Mouse (Mus musculus): ENCODE data around the gene 1700066M21Rik. TPM values are rescaled to one million over a fixed set of nuclear protein-coding genes. Genes with fewer than 3 reads are reported as not detected.

Gene 1700066M21Rik
- polyA plus RNA-seq (2012; rRNA removed; ENCODE audit: low replicate concordance) = 5.4 and 10.4 TPM in 2 replicates

DNA sequence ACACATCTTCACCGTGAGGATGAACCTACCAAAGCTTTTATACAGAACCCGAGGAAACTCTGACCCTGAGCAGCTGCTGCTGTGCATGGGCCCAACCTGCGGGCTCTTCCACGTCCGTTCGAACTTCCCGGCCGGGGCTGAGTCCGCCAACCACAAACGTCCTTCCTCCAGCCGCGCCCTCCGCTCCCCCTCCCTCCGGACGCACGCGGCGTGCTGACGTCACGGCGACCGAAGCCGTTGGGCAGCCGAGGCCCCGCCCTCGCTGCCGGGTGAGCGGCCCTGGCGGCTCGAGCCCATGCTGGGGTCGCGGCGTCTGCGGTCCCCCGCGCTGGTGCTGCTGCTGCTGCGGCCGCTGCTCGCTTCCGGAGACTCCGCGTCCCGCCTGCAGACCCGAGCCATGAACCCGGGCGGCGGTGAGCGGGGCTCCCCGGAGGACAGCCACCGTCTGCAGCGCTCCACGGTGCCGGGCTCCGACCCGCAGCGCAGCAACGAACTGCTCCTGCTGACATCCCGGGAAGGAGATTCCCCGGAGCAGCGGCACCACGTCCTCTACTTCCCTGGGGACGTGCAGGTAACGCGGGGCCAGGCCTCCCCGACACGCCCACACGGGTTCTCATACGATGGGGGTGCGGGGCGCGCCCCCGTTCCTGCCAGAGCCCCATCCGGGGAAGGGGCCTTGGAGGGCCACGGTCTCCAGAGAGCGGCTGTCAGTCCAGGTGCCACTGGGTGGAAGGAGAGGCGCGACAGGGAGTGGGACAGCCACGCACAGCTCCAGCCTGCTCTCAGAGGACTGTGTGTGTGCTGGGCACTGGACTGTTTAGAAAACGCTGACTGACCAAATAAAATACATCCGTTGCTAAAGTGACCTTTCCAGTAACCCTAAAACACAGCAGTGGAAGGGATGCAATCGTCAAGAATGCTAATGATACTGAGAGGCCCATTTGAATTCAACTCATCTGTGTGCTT is at the start of gene 1700066M21Rik:
TSS of gene 1700066M21Rik (plus strand) at position 245 of the 966 bp plus-strand sequence.

DNA sequence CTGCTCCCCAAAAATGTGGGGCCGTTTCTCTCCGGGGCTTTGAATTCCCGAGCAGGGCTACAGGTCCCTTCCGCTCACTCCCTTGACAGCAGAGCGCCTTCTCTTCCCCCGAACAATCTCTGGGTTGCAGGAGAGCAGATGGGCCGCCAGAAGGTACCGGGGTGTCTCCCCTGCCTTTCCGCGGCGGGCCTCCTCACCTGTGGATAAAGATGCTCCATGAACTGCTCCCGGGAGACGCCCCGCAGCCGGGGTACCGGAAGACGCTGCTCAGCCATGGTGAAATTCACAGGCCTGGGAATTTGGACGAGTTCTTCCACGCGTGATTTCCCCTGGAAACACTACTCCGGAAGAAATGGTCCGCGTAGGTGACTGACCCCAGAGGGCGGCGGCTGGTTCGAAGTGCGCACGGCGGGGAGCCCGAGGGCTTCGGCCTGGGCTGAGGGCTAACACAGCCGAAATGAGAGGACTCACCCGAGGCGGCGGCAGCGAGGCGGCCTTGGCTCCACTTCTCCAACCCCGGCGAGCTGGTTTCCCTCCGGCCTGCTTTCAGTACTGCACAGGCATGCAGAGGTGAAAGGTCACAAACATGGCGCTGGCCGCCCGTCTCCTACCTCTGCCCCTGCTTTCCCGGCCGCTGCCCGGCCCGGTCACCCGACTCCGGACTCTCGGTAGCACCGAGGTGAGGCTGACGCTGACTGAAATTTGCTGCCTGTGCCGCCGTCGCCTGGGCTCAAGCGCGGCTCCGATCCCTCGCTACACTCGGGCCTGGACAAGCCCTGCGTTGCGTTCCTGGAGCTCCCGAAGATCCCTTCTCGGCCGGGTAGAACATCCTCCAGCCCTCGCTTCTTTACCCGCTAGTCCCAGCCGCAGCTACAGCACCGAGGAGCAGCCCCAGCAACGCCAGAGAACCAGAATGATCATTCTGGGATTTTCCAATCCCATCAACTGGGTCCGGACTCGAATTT is 29.0 kb downstream of the 1700066M21Rik start, which contains the start of the genes Maip1 and Tyw5:
TSS of gene Maip1 (plus strand) at position 142 of the 965 bp plus-strand sequence.
TSS of gene Tyw5 (minus strand) at position 915 of the 965 bp plus-strand sequence.

Other genes with a start within 250 kb of the 1700066M21Rik start
- 6.6 and 8.5 TPM in 2 replicates for gene Maip1, start 28.7 kb downstream of the 1700066M21Rik start, polyA plus RNA-seq (2012; rRNA removed; ENCODE audit: low replicate concordance)
- 6.4 and 6.6 TPM in 2 replicates for gene Tyw5, start 29.5 kb downstream of the 1700066M21Rik start, polyA plus RNA-seq (2012; rRNA removed; ENCODE audit: low replicate concordance)